Mouse (Mus musculus) neural tube, embryonic 12.5 days (tissue): ENCODE results near the gene Prdm11. TPM values are rescaled to one million over a fixed set of nuclear protein-coding genes. Genes with fewer than 3 reads are reported as not detected.
A peak's percentile ranks its signal among the peaks of the same experiment; 100 is the strongest.

ENCODE experiments used
- ATAC-seq: fragments of 200-750 bp; cut with Nextera tagmentation; 2 replicates; pipeline ENCODE4 v1.8.0; 2017; ENCODE audit warnings: low read depth, mild to moderate bottlenecking, moderate TSS enrichment, moderate library complexity; ENCODE audit not compliant: low FRiP score
- H3K27ac ChIP-seq: fragments of 300-500 bp; sonication (generic); 2 replicates; pipeline ENCODE4 v1.5.1; 2016
- H3K27me3 ChIP-seq: fragments of 300-500 bp; sonication (generic); replicated peaks from 2 replicates; pipeline ENCODE4 v1.6.1; 2016; ENCODE audit warnings: mild to moderate bottlenecking
- H3K36me3 ChIP-seq: fragments of 300-500 bp; sonication (generic); 2 replicates; pipeline ENCODE4 v1.6.1; 2016; ENCODE audit warnings: mild to moderate bottlenecking
- H3K4me1 ChIP-seq: fragments of 300-500 bp; sonication (generic); 2 replicates; pipeline ENCODE4 v1.6.1; 2016
- H3K4me2 ChIP-seq: fragments of 300-500 bp; sonication (generic); replicated peaks from 2 replicates; pipeline ENCODE4 v1.6.1; 2016; ENCODE audit warnings: mild to moderate bottlenecking
- H3K4me3 ChIP-seq: fragments of 300-500 bp; sonication (generic); 2 replicates; pipeline ENCODE4 v1.5.1; 2016
- H3K9ac ChIP-seq: fragments of 300-500 bp; sonication (generic); 2 replicates; pipeline ENCODE4 v1.6.1; 2016; ENCODE audit warnings: mild to moderate bottlenecking
- H3K9me3 ChIP-seq: fragments of 300-500 bp; sonication (generic); 2 replicates; pipeline ENCODE4 v1.6.1; 2016; ENCODE audit warnings: mild to moderate bottlenecking
- whole genome bisulfite sequencing: fragments of 180-500 bp; shearing (Covaris S2); methylation state at CpG from one replicate; pipeline ENCODE4 v1.1.7; 2016; 5-methylcytosine and 5-hydroxymethylcytosine counted together
- polyA plus RNA-seq: library from polyadenylated mRNA; unstranded; fragments of >200 nt; fragmentation: Nextera tagmentation; extraction: Ambion mirVana; gene quantifications from 2 replicates; pipeline ENCODE4 v1.2.1, GENCODE M21; 2016

Gene Prdm11
- polyA plus RNA-seq, 1 experiment from 2014 or later, result 2.9 TPM

DNA sequence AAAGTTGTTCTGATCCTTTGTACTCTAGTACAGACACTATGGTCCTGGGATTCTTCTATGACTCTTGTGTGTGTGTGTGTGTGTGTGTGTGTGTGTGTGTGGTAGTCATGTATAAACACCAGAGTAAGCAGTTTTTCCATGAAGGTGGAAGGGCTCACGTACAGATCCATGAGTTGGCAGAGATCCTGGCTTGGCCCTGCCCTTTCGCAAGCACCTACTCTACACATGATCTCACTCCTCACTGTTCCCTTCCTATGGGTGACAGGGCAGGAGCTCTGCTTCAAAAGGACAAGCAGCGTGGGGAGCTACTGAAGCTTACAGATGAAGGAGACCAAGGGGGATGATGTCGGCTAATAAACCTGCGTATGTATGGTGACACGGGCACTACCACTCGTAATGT is 18.3 kb downstream of the Prdm11 start:
- H3K36me3 ChIP-seq, result 0 out of 2 replicates have a peak, but pooled peaks cover 5% of the 10 kb centered on the region
- no peak overlapping the region for H3K4me3 ChIP-seq
- H3K27me3 ChIP-seq, result no peaks in the 10 kb centered on the region
- H3K27ac ChIP-seq, result no peak overlapping the region
- H3K9me3 ChIP-seq, result peaks cover 7% of the 10 kb centered on the region
- peaks cover 33% of the 10 kb centered on the region for H3K4me1 ChIP-seq
- H3K9ac ChIP-seq, result no peak overlapping the region
- H3K4me2 ChIP-seq, result no peak overlapping the region
- no peak for ATAC-seq
- 95% methylated on average over 7 of the region's 7 CpGs for WGBS

GRCm38 (mm10) chr2:93024431-93024830 is 21.5 kb downstream of the Prdm11 start:
- H3K27ac ChIP-seq, result no peak overlapping the region
- 0 out of 2 replicates have a peak, but pooled peaks cover 5% of the 10 kb centered on the region for H3K36me3 ChIP-seq
- ATAC-seq, result no peak
- H3K4me3 ChIP-seq, result no peak overlapping the region
- H3K4me1 ChIP-seq, result peaks cover 6% of the 10 kb centered on the region
- 90% methylated on average over 3 of the region's 3 CpGs for WGBS
- no peak overlapping the region for H3K4me2 ChIP-seq
- H3K27me3 ChIP-seq, result no peaks in the 10 kb centered on the region
- H3K9ac ChIP-seq, result no peak overlapping the region
- peaks cover 13% of the 10 kb centered on the region for H3K9me3 ChIP-seq

- Histone ChIP-seq H3K4me3 (no peak overlapping the region), H3K4me2 (no peak overlapping the region), H3K9ac (no peak overlapping the region), H3K27me3 (no peaks in the 10 kb centered on the region), H3K9me3 (peaks cover 13% of the 10 kb centered on the region), H3K36me3 (0 out of 2 replicates have a peak, but pooled peaks cover 5% of the 10 kb centered on the region), H3K27ac (no peak overlapping the region), H3K4me1 (peaks cover 21% of the 10 kb centered on the region)
- WGBS, result 77% methylated on average over 5 of the region's 5 CpGs
- no peak for ATAC-seq
Observed at GRCm38 (mm10) chr2:93018854-93019253, 27.1 kb downstream of the Prdm11 start.

- Histone ChIP-seq H3K36me3 (peaks cover 6% of the 10 kb centered on the region), H3K27me3 (no peaks in the 10 kb centered on the region), H3K9me3 (0 out of 2 replicates have a peak, but pooled peaks cover under 1% of the 10 kb centered on the region), H3K4me3 (no peak overlapping the region), H3K4me1 (peaks cover 22% of the 10 kb centered on the region), H3K4me2 (no peak overlapping the region), H3K27ac (no peak overlapping the region), H3K9ac (no peak overlapping the region)
- 95% methylated on average over 8 of the region's 8 CpGs for WGBS
- no peak for ATAC-seq
Observed at GRCm38 (mm10) chr2:93017151-93017550, 28.8 kb downstream of the Prdm11 start.

DNA sequence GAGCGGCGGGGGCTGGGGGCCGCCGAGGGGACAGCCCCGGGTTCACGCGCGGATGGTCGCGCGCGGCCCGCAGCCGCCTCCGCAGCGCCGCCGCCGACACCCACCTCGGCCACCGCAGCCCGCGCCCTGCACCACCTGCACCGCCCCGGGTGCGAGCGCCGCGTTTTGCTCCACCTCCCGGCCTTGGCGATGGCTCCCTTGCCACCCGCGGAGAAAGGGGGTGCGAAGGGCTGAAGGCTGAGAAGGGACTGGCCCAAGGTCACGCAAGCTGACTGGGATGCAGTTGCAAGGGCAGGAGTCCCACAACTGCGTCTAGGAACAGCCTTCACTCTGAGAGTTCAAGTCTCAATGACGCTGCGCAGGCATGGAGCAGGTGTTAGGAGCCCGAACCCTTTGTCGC is 30.9 kb downstream of the Prdm11 start:
- Histone ChIP-seq H3K9me3 (no peaks in the 10 kb centered on the region), H3K27ac (no peak overlapping the region), H3K4me1 (peaks cover 22% of the 10 kb centered on the region), H3K36me3 (peaks cover 12% of the 10 kb centered on the region), H3K4me2 (peak overlapping the region; percentile 100), H3K27me3 (no peaks in the 10 kb centered on the region), H3K9ac (peak overlapping the region; percentile 80), H3K4me3 (peak overlapping the region; percentile 65)
- ATAC-seq, result peak; percentile 56
- WGBS, result 2% methylated on average over 34 of the region's 40 CpGs

DNA sequence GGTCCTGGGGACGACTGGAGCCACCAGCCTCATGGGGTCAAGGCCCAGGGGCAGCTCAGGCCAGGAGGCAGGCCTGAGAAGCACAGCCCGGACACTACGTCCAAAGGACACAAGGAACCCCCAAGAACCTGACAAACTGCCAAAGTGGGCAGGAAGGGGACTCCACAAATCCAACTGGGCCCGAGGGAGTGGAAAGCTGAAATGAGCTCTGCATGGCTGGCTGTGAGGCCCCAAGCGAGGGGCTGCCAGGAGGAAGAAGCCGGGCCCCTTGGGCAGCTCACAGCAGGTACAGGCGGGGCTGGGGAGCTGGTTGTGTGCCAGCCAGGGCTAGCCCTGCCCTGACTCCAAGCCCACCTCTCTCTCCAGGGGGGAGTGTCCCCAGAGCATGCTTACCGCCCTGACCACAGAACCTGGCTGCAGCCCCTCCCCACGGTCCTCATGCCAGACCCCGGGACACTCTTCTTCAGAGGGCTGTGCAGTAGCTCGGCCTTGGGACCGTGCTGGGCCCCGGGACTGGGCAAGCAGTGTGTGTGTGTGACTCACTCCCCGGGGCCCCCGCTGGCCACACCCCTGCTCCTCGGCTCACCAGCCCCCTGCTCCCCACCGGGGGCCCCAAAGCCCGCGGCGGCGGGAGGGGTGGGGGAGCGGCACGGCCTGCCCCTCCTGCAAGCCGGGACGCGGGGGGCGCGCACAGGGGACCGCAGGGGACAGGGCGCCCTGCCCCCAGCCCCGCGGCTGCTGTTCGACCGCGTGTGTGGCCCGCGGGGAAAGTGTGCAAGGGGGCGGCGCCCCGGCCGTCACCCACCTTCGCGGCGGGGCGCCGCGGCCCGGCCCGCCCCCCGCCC is 31.7 kb downstream of the Prdm11 start:
- ATAC-seq, result peak; percentile 83
- WGBS, result 4% methylated on average over 47 of the region's 50 CpGs
- Histone ChIP-seq H3K9ac (peak overlapping the region; percentile 80), H3K27me3 (no peaks in the 10 kb centered on the region), H3K9me3 (no peaks in the 10 kb centered on the region), H3K4me1 (peaks cover 22% of the 10 kb centered on the region), H3K36me3 (peaks cover 14% of the 10 kb centered on the region), H3K4me3 (peak overlapping the region; percentile 65), H3K4me2 (peak overlapping the region; percentile 100), H3K27ac (no peak overlapping the region)

DNA sequence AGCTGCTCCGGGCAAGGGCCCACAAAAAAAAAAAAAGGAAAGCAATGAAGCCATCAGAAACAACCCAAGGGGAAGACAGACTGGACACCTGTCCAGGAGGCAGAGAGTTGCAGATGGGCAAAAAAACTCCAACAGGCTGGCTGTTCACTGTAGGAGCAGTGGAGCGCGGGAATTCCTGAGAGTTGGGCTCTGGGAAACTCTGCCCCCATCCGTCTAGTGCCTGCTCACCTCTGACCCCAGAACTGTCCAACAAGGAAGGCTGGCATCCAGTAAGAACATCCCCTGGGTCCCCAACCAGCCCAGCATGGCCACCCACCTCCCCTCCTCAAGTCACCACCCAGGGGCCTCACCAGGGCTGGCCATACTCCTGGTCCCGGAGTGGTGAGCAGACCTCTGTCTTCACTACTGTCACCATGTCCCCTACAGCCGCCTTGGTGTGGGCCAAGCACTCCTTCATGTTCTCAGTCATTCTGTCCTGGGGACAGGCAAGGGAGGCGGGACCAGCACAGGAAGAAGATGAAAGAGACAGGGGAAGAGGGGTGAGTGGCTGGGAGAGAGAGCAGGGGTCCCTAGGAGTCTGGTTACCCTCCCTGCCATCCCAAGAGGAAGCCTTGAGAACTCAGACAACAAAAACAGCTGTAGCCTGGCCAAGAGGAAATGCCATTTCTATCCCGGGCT is 32.4 kb downstream of the Prdm11 start:
- peaks cover 18% of the 10 kb centered on the region for H3K4me1 ChIP-seq
- H3K9ac ChIP-seq, result no peak overlapping the region
- 62% methylated on average over 8 of the region's 8 CpGs for WGBS
- H3K27ac ChIP-seq, result no peak overlapping the region
- H3K4me3 ChIP-seq, result no peak overlapping the region
- H3K9me3 ChIP-seq, result no peaks in the 10 kb centered on the region
- no peaks in the 10 kb centered on the region for H3K27me3 ChIP-seq
- peaks cover 17% of the 10 kb centered on the region for H3K36me3 ChIP-seq
- H3K4me2 ChIP-seq, result peak overlapping the region; percentile 100; the same call in 1 of the 2 replicates
- ATAC-seq, result no peak

DNA sequence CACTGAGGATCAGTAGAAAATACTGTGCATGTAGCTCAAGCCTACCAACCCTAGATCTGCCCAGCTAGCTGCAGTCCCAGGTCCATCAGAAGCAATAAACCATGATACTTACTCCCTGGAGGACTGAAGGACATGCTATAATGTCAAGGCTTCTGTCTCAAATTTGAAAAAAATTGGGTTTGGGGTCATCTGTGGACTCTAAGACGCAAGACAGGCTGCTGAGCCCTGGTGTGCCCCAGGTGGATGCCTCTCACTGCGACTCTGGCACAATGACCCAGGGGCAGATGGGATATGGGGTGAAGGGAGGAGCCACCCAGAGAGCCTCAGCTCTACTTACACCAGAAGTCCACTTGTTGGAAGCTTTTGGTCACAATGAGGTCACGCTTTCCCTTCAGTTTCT is 33.0 kb downstream of the Prdm11 start:
- 96% methylated on average over 3 of the region's 3 CpGs for WGBS
- Histone ChIP-seq H3K27ac (no peak overlapping the region), H3K4me1 (peaks cover 18% of the 10 kb centered on the region), H3K9ac (no peak overlapping the region), H3K9me3 (no peaks in the 10 kb centered on the region), H3K27me3 (no peaks in the 10 kb centered on the region), H3K4me2 (no peak overlapping the region), H3K36me3 (peaks cover 17% of the 10 kb centered on the region), H3K4me3 (no peak overlapping the region)
- ATAC-seq, result no peak

- H3K36me3 ChIP-seq, result peaks cover 17% of the 10 kb centered on the region
- WGBS, result 93% methylated on average over 9 of the region's 9 CpGs
- no peaks in the 10 kb centered on the region for H3K9me3 ChIP-seq
- peaks cover 18% of the 10 kb centered on the region for H3K4me1 ChIP-seq
- no peak overlapping the region for H3K27ac ChIP-seq
- no peak overlapping the region for H3K9ac ChIP-seq
- no peak for ATAC-seq
- no peak overlapping the region for H3K4me3 ChIP-seq
- no peaks in the 10 kb centered on the region for H3K27me3 ChIP-seq
- H3K4me2 ChIP-seq, result no peak overlapping the region
Observed at GRCm38 (mm10) chr2:93011933-93012332, 34.0 kb downstream of the Prdm11 start.

DNA sequence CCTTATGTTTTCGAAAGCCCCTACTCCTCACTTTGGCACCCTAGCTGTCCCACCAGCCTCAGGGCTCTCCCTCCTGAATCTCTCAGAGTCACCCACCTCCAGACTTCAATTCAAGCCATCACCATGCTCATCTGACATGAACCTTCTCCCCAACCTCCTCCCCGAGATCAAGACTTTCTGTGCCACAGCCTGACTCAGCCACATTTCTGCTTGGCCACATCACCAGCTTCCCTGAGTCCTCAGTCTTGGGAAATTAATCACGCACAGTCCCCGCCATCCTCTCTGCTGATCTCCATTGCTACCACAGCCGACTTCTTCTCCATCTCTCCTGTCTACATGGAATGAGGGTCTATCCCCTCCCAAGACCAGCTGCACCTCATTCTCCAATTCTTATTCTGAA is 34.5 kb downstream of the Prdm11 start:
- Histone ChIP-seq H3K9me3 (no peaks in the 10 kb centered on the region), H3K36me3 (peaks cover 17% of the 10 kb centered on the region), H3K27ac (no peak overlapping the region), H3K4me1 (peaks cover 18% of the 10 kb centered on the region), H3K27me3 (no peaks in the 10 kb centered on the region), H3K4me3 (no peak overlapping the region), H3K9ac (no peak overlapping the region), H3K4me2 (no peak overlapping the region)
- 92% methylated on average over 5 of the region's 5 CpGs for WGBS
- ATAC-seq, result no peak

GRCm38 (mm10) chr2:93007967-93008685 is 37.8 kb downstream of the Prdm11 start:
- H3K36me3 ChIP-seq, result peaks cover 17% of the 10 kb centered on the region
- WGBS, result 97% methylated on average over 3 of the region's 3 CpGs
- ATAC-seq, result no peak

DNA sequence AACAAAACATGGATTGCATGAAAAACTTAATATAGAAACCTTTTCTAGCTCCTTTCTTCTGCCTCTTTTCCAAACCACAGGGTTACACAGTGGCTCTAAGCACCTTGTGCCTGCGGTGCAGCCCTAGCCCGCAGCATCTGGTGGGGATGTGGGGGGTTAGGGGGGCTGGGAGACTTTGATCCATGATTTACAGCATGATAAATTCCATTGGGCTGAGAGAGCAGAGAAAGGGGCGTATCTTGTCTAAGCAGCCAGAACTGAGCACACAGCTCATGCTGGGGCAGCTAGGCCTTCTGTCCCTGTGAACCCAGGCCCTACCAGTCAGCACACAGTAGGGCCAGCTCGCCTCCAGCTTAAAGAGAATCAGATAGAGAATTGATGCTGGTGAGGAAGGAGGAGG is 40.9 kb downstream of the Prdm11 start:
- no peak overlapping the region for H3K4me3 ChIP-seq
- 23% methylated on average over 4 of the region's 4 CpGs for WGBS
- no peaks in the 10 kb centered on the region for H3K9me3 ChIP-seq
- H3K9ac ChIP-seq, result no peak overlapping the region
- ATAC-seq, result no peak
- peaks cover 7% of the 10 kb centered on the region; the same call in 1 of the 2 replicates for H3K4me1 ChIP-seq
- no peak overlapping the region for H3K27ac ChIP-seq
- no peaks in the 10 kb centered on the region for H3K27me3 ChIP-seq
- H3K36me3 ChIP-seq, result peaks cover 5% of the 10 kb centered on the region; the same call in 1 of the 2 replicates
- H3K4me2 ChIP-seq, result no peak overlapping the region

More at GRCm38 (mm10) chr2:93007967-93008685, 37.8 kb downstream of the Prdm11 start:
- no peak overlapping the region for H3K4me3 ChIP-seq
- no peaks in the 10 kb centered on the region for H3K27me3 ChIP-seq
- H3K9me3 ChIP-seq, result no peaks in the 10 kb centered on the region
- no peak overlapping the region for H3K27ac ChIP-seq
- no peak overlapping the region for H3K4me2 ChIP-seq
- peaks cover 7% of the 10 kb centered on the region; the same call in 1 of the 2 replicates for H3K4me1 ChIP-seq
- no peak overlapping the region for H3K9ac ChIP-seq
